Mouse (Mus musculus) heart, adult 2 months (tissue): ENCODE data around the gene Atpaf2.

Source experiments
- CTCF ChIP-seq: fragments of 200-600 bp; IDR thresholded peaks from 2 replicates; pipeline ENCODE4 v1.8.1; 2022; ENCODE audit warnings: antibody characterized with exemption, mild to moderate bottlenecking, moderate library complexity
- POLR2A ChIP-seq: fragments of 200-500 bp; IDR thresholded peaks from 2 replicates; pipeline ENCODE4 v1.6.1; 2011; ENCODE audit warnings: mild to moderate bottlenecking, low read depth, low read length, control low read depth; ENCODE audit not compliant: insufficient read depth

DNA sequence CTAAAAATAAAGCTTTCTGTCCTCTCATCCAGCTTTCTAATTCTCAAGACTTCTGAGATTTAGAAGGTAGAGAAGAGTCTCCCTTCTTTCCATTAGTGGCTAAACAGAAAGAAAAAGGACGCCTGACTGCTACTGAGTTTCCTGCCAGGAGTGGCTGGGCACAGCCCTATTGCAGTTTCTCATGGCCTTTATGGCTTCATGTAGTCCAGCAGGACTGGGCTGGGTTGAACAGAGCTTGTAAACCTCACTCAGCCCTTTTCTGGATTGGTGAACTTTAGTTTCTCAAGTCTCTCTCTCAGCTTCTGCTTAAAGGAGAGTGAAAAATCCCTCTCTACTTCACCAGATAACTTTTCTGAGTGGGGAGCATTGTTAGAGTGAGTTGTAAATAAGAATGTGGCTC lies 8.2 kb upstream of the Atpaf2 start:
- TF ChIP-seq POLR2A (no peak), CTCF (no peak)
